In the genomic region with DNA sequence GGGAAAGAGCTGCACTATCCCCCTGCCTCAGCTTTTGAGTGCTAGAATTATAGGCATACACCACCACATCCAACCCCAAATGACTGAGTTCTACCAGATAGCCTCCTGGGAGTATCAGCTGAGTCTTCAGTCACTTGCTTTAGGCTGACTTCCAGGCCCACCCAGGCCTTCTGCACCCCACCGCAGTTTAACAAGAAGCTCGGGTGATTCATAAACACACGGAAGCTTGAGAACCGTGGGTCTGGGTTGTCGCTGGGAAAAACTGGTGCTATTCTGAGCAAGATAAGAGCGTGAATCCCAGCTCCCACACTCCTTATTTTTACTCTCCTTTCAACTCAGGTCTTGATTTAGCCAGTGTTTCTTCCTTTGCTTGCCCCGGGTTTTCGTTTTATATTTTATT, we compare ENCODE assay signal across 9 mouse cellular contexts.
"Had no signal": no experiment of that assay in that cellular context is flagged by ENCODE, and none has a peak within 500 bp of the region (broad histone marks: within the 10 kb centered on the region; RNA-seq: fewer than 3 reads in every experiment).

No protein-coding gene starts in this region.

- DNase-seq: kidney, adult 11 months; kidney, adult 9 months; kidney, postnatal 36 days; layer of hippocampus, adult 9-11 months; layer of hippocampus, postnatal 36 days; lung, adult 2 months; lung, postnatal 36 days; midbrain, embryonic 14.5 days; thymus, postnatal 36 days had no signal
